ENCODE assay signal across 1 mouse cellular context in genomic region chr5:130184193-130184856, GRCm38 (mm10).
TF ChIP-seq lines count a peak whose summit lies in the region.

No protein-coding gene starts in this region.

TF ChIP-seq in CH12.LX, 34 proteins besides CTCF, POLR2A, EP300 and RAD21:
- no peak for TF ChIP-seq KAT2A (IDR thresholded peaks at IDR 0.05; ENCODE audit: insufficient replicate concordance, low read length)
- TF ChIP-seq MAZ (IDR thresholded peaks at IDR 0.05; ENCODE audit: low read depth, low read length) = no peak
- TF ChIP-seq UBTF (IDR thresholded peaks at IDR 0.05; ENCODE audit: low read depth, low read length) = no peak
- no peak for TF ChIP-seq HCFC1 (IDR thresholded peaks at IDR 0.05; ENCODE audit: low read depth, low read length)
- TF ChIP-seq TBP (conservative IDR thresholded peaks at IDR 0.05; ENCODE audit: low read depth, low read length) = no peak
- TF ChIP-seq GABPA (IDR thresholded peaks at IDR 0.05; ENCODE audit: insufficient replicate concordance, low read depth, low read length) = no peak
- no peak for TF ChIP-seq SIN3A (IDR thresholded peaks at IDR 0.05; ENCODE audit: low read length)
- no peak for TF ChIP-seq CHD1 (IDR thresholded peaks at IDR 0.05; ENCODE audit: low read depth, low read length)
- no peak for TF ChIP-seq E2F4 (IDR thresholded peaks at IDR 0.05; ENCODE audit: insufficient replicate concordance, low read depth, low read length)
- TF ChIP-seq BHLHE40 (IDR thresholded peaks at IDR 0.05; ENCODE audit: low read depth, low read length) = no peak
- no peak for TF ChIP-seq CHD2 (IDR thresholded peaks at IDR 0.05; ENCODE audit: low read length)
- TF ChIP-seq JUN (IDR thresholded peaks at IDR 0.05; ENCODE audit: insufficient read depth, low read depth, low read length) = no peak
- no peak for TF ChIP-seq ZNF384 (IDR thresholded peaks at IDR 0.05; ENCODE audit: low read depth, low read length)
- TF ChIP-seq RCOR1 (conservative IDR thresholded peaks at IDR 0.05; ENCODE audit: low read depth, low read length) = no peak
